Mouse (Mus musculus) heart, embryonic 11.5 days (tissue): ENCODE results near the gene Rbpj. TPM values are rescaled to one million over a fixed set of nuclear protein-coding genes. Genes with fewer than 3 reads are reported as not detected.

Experiments
- ATAC-seq: fragments of 200-750 bp; cut with Nextera tagmentation; replicated peaks from 2 replicates; pipeline ENCODE4 v1.8.0; 2017; ENCODE audit warnings: moderate library complexity; ENCODE audit not compliant: insufficient number of reproducible peaks, low FRiP score, low TSS enrichment
- H3K27ac ChIP-seq: fragments of 300-500 bp; sonication (generic); 2 replicates; pipeline ENCODE4 v1.5.1; 2014; ENCODE audit warnings: mild to moderate bottlenecking, low read depth, low read length
- H3K27me3 ChIP-seq: fragments of 300-500 bp; sonication (generic); 2 replicates; pipeline ENCODE4 v1.6.1; 2014; ENCODE audit warnings: mild to moderate bottlenecking, low read length, mixed read lengths; ENCODE audit not compliant: control insufficient read depth, insufficient read depth
- H3K36me3 ChIP-seq: fragments of 300-500 bp; sonication (generic); 2 replicates; pipeline ENCODE4 v1.6.1; 2014; ENCODE audit warnings: mild to moderate bottlenecking, low read length, moderate library complexity, mixed read lengths; ENCODE audit not compliant: control insufficient read depth, insufficient read depth
- H3K4me1 ChIP-seq: fragments of 300-500 bp; sonication (generic); 2 replicates; pipeline ENCODE4 v1.6.1; 2014; ENCODE audit warnings: low read length; ENCODE audit not compliant: control insufficient read depth, insufficient read depth
- H3K4me2 ChIP-seq: fragments of 300-500 bp; sonication (generic); 2 replicates; pipeline ENCODE4 v1.6.1; 2014; ENCODE audit warnings: mild to moderate bottlenecking, moderate library complexity
- H3K4me3 ChIP-seq: fragments of 300-500 bp; sonication (generic); 2 replicates; pipeline ENCODE4 v1.5.1; 2014; ENCODE audit warnings: low read depth, low read length
- H3K9ac ChIP-seq: fragments of 300-500 bp; sonication (generic); 2 replicates; pipeline ENCODE4 v1.6.1; 2014; ENCODE audit warnings: mild to moderate bottlenecking, low read depth, low read length, moderate library complexity
- H3K9me3 ChIP-seq: fragments of 300-500 bp; sonication (generic); replicated peaks from 2 replicates; pipeline ENCODE4 v1.6.1; 2016; ENCODE audit warnings: low read length; ENCODE audit not compliant: control insufficient read depth
- WGBS: fragments of 180-500 bp; shearing (Covaris S2); extraction: QIAGEN DNeasy Blood & Tissue Kit; methylation state at CpG from one replicate; pipeline ENCODE4 v1.1.7; 2014; ENCODE audit not compliant: insufficient replicate concordance; 5-methylcytosine and 5-hydroxymethylcytosine counted together
- polyA plus RNA-seq: library from polyadenylated mRNA; unstranded; fragments of >200 nt; fragmentation: Nextera tagmentation; extraction: Ambion mirVana; gene quantifications from 2 replicates; pipeline ENCODE4 v1.2.1, GENCODE M21; 2014

Rbpj gene
- polyA plus RNA-seq, 1 experiment from 2014 or later: 22.0 TPM

DNA sequence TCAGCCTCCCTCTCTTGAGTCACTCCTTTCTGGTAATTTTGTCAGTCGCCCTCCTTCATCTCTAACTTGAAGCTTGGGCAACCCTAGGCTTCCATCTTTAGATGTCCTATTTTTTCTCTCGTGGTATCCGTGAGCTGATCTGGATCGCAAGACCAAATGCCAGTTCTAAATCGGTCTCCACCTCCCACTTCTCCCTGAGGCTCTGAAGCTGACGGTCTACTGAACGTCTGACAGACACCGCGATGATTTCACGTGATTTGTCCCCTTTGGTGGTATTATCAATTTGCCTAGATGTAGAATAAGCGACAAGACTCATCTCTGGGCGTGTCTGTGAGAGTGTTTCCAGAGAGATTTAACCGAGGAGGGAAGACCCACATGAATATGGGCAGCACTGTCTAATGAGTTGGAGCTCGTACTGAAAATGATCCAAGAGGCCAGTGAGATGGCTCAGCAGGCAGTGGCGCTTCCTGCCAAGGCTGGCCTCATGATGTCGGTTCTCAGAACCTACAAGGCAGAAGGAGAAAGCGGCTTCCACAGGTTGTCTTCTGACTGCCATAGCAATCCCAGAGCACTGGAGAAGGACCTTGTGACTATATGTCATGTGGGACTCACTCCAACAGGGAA lies 28.7 kb downstream of the Rbpj start:
- H3K9ac ChIP-seq: no peak overlapping the region
- no peaks in the 10 kb centered on the region for H3K9me3 ChIP-seq
- no peak overlapping the region for H3K4me3 ChIP-seq
- ATAC-seq: no peak
- no peaks in the 10 kb centered on the region for H3K36me3 ChIP-seq
- no peak overlapping the region for H3K4me2 ChIP-seq
- no peaks in the 10 kb centered on the region for H3K27me3 ChIP-seq
- WGBS: 82% methylated on average over 17 of the region's 17 CpGs
- no peaks in the 10 kb centered on the region for H3K4me1 ChIP-seq
- no peak overlapping the region for H3K27ac ChIP-seq

GRCm38 (mm10) chr5:53496846-53497549 lies 31.0 kb downstream of the Rbpj start:
- no peaks in the 10 kb centered on the region for H3K4me1 ChIP-seq
- H3K4me3 ChIP-seq: no peak overlapping the region
- no peak overlapping the region for H3K27ac ChIP-seq
- H3K4me2 ChIP-seq: no peak overlapping the region
- H3K9ac ChIP-seq: no peak overlapping the region
- 71% methylated on average over 9 of the region's 9 CpGs for WGBS
- no peaks in the 10 kb centered on the region for H3K27me3 ChIP-seq
- H3K9me3 ChIP-seq: no peaks in the 10 kb centered on the region
- H3K36me3 ChIP-seq: no peaks in the 10 kb centered on the region
- ATAC-seq: no peak

DNA sequence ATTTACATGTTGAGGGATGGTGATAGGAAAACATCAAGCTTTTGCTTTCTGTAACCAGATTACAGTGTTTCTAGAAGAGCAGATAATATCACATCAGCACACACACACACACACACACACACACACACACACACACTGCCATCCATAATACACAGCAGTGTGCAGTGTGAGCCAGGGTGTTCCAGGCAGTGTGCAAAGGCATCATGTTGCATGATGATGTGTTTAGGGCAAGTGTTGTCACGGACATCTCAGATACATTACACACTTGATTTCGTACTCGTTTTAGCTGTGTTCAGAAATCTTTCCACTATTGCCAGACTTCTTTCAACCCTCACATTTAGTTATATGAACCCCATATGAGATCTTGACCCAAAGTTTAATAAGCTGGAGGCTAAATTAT lies 33.6 kb downstream of the Rbpj start:
- no peak overlapping the region for H3K4me2 ChIP-seq
- WGBS: 78% methylated on average over 3 of the region's 3 CpGs
- no peaks in the 10 kb centered on the region for H3K27me3 ChIP-seq
- no peak overlapping the region for H3K4me3 ChIP-seq
- H3K4me1 ChIP-seq: no peaks in the 10 kb centered on the region
- H3K9ac ChIP-seq: no peak overlapping the region
- no peaks in the 10 kb centered on the region for H3K36me3 ChIP-seq
- H3K27ac ChIP-seq: no peak overlapping the region
- ATAC-seq: no peak
- H3K9me3 ChIP-seq: no peaks in the 10 kb centered on the region

DNA sequence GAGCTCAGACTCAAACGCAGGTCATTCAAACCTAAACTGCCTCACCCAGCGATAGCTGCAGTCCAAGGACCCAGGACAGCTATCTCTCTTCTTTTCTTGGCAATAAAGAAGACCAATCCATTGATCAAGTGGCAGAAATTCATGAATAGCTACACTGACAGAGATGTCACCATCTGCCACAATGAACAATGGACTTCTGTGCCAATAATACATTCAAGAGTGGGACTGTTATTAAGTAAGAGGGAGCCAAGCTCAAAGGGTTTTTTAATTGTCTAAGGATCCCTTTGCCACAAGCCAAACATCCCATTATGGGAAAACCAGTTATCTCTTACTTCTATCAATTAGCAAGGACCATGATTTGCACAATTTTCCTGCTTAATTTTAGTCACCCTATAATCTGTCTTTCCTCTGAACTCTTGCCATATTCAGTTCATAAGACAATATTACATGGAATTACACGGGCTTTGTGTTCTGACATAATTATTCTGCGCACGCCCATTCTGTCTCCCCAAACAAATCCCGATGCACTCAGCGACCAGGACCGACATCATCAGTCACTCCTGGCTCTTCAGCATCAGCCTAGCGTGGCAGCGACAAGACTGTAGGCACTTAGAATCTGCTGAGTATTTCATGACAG lies 34.7 kb downstream of the Rbpj start:
- Histone ChIP-seq H3K4me1 (no peaks in the 10 kb centered on the region), H3K4me2 (no peak overlapping the region), H3K27ac (no peak overlapping the region), H3K36me3 (no peaks in the 10 kb centered on the region), H3K9me3 (no peaks in the 10 kb centered on the region), H3K9ac (no peak overlapping the region), H3K4me3 (no peak overlapping the region), H3K27me3 (0 out of 2 replicates have a peak, but pooled peaks cover 2% of the 10 kb centered on the region)
- no peak for ATAC-seq
- WGBS: 73% methylated on average over 10 of the region's 10 CpGs

GRCm38 (mm10) chr5:53503261-53503660 lies 37.3 kb downstream of the Rbpj start:
- H3K9me3 ChIP-seq: no peaks in the 10 kb centered on the region
- no peak overlapping the region for H3K4me3 ChIP-seq
- H3K9ac ChIP-seq: no peak overlapping the region
- no peak overlapping the region for H3K4me2 ChIP-seq
- ATAC-seq: no peak
- H3K27me3 ChIP-seq: peaks cover 2% of the 10 kb centered on the region; the same call in 1 of the 2 replicates
- H3K36me3 ChIP-seq: no peaks in the 10 kb centered on the region
- H3K4me1 ChIP-seq: no peaks in the 10 kb centered on the region
- WGBS: 40% methylated on average over 2 of the region's 3 CpGs
- H3K27ac ChIP-seq: no peak overlapping the region

DNA sequence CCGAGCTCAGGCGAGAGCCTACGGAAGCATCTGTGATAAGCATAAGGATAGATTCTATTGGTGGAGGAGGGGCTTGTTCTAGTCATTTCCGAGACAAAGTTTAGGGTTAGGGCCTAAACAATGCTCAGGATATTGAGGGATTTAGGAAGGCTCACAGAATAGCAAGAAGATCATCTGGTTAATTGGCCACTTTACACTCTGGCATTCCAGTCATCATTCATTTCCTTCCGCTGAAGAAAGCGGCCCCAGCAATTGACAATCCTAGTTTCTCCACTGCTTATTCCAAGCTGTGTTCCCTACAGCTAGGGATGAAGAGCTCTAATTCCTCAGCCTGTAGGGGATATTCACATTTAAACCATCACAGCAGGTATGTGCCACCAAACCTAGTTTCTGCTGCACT lies 39.8 kb downstream of the Rbpj start:
- Histone ChIP-seq H3K27ac (no peak overlapping the region), H3K27me3 (peaks cover 10% of the 10 kb centered on the region; the same call in 1 of the 2 replicates), H3K4me1 (no peaks in the 10 kb centered on the region), H3K4me3 (no peak overlapping the region), H3K36me3 (no peaks in the 10 kb centered on the region), H3K4me2 (no peak overlapping the region), H3K9me3 (no peaks in the 10 kb centered on the region), H3K9ac (no peak overlapping the region)
- no peak for ATAC-seq
- 78% methylated on average over 6 of the region's 6 CpGs for WGBS

DNA sequence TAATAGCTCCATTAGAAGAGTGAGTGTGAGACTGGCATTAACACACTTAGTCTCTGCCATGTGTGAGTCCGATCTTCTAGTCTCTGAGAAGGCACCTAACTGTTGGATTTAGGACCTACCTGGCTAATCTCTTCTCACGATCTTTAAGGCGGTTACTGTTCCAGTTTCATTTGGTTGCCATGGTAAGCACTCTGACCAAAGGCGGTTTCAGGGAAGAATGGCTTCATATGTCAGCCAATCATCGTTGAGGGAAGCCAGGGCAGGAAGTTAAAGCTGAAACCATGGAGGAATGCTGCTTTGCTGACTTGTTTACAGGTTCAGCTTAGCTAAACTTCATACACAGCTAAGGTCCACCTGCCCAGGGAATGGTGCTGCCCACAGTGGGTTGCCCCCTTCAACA lies 41.4 kb downstream of the Rbpj start:
- peaks cover 14% of the 10 kb centered on the region for H3K27me3 ChIP-seq
- H3K27ac ChIP-seq: no peak overlapping the region
- H3K4me3 ChIP-seq: no peak overlapping the region
- no peaks in the 10 kb centered on the region for H3K9me3 ChIP-seq
- 76% methylated on average over 5 of the region's 5 CpGs for WGBS
- no peak for ATAC-seq
- H3K4me2 ChIP-seq: no peak overlapping the region
- H3K9ac ChIP-seq: no peak overlapping the region
- no peaks in the 10 kb centered on the region for H3K36me3 ChIP-seq
- no peaks in the 10 kb centered on the region for H3K4me1 ChIP-seq

- H3K4me3 ChIP-seq: no peak overlapping the region
- no peak for ATAC-seq
- no peaks in the 10 kb centered on the region for H3K9me3 ChIP-seq
- H3K4me2 ChIP-seq: no peak overlapping the region
- no peaks in the 10 kb centered on the region for H3K4me1 ChIP-seq
- no peaks in the 10 kb centered on the region for H3K36me3 ChIP-seq
- WGBS: 73% methylated on average over 10 of the region's 10 CpGs
- no peak overlapping the region for H3K9ac ChIP-seq
- peaks cover 14% of the 10 kb centered on the region for H3K27me3 ChIP-seq
- no peak overlapping the region for H3K27ac ChIP-seq
Measured at GRCm38 (mm10) chr5:53509465-53509864, 43.5 kb downstream of the Rbpj start.
